Mouse (Mus musculus): ENCODE data around the gene Ptprk. TPM values are rescaled to one million over a fixed set of nuclear protein-coding genes. Genes with fewer than 3 reads are reported as not detected.

Ptprk gene
- polyA plus RNA-seq, 1 experiment from 2014 or later, result 22.1 TPM

GRCm38 (mm10) chr10:28619415-28619814 is 544.8 kb downstream of the Ptprk start:
- no peak overlapping the region for H3K27ac ChIP-seq
- no peaks in the 10 kb centered on the region for H3K36me3 ChIP-seq
- no peaks in the 10 kb centered on the region for H3K9me3 ChIP-seq
- H3K4me3 ChIP-seq, result no peak overlapping the region
- no peak for DNase-seq (ENCODE audit: low spot score)
- WGBS, result 87% methylated on average over 1 of the region's 1 CpGs
- no peaks in the 10 kb centered on the region for H3K27me3 ChIP-seq (ENCODE audit: insufficient read depth, poor library complexity, severe bottlenecking)
- no peaks in the 10 kb centered on the region for H3K4me1 ChIP-seq (replicated peaks)

DNA sequence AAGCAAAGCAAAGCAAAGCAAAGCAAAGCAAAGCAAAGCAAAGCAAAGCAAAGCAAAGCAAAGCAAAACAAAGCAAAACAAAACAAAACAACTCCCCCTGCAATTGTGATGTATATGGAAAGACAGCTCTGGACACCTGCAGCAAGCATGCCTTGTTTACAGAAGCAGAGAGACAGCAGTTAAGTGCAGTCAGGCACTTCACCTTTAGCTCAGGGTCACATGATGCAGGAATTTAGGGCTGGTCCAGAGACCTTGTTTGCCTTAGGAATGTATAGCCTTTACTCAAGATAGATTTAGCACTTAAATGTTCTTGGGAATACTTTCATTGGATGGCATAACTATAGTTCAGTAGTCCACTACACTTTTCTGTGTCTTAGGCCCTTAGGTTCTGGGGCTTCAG is 561.5 kb downstream of the Ptprk start:
- no peaks in the 10 kb centered on the region for H3K36me3 ChIP-seq
- no peaks in the 10 kb centered on the region for H3K27me3 ChIP-seq (ENCODE audit: insufficient read depth, poor library complexity, severe bottlenecking)
- H3K9me3 ChIP-seq, result no peaks in the 10 kb centered on the region
- no peak for DNase-seq (ENCODE audit: low spot score)
- no peaks in the 10 kb centered on the region for H3K4me1 ChIP-seq (replicated peaks)
- no peak overlapping the region for H3K27ac ChIP-seq
- H3K4me3 ChIP-seq, result no peak overlapping the region

DNA sequence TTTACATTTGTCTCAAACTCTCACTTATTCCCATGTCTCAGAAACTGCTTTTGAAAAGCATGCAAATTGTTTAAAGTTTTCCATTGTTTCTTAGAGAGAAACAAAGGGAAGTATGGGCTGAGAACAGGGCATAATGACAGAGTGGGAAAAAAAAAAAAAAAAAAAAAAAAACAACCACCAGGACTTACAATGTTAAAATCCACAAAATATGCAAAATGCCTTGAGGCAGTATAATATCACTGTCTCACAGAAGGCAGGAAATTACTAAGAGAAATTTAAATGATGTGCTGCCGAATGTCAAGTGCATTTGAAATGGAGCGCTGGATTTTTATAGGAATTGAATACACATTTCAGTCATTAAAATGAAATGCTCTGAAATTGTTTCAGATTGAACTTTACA is 567.3 kb downstream of the Ptprk start:
- no peaks in the 10 kb centered on the region for H3K4me1 ChIP-seq (replicated peaks)
- no peak overlapping the region for H3K27ac ChIP-seq
- H3K4me3 ChIP-seq, result no peak overlapping the region
- H3K9me3 ChIP-seq, result no peaks in the 10 kb centered on the region
- H3K27me3 ChIP-seq (ENCODE audit: insufficient read depth, poor library complexity, severe bottlenecking), result no peaks in the 10 kb centered on the region
- 95% methylated on average over 2 of the region's 2 CpGs for whole genome bisulfite sequencing
- no peaks in the 10 kb centered on the region for H3K36me3 ChIP-seq
- DNase-seq (ENCODE audit: low spot score), result no peak

Data from hindbrain, embryonic 10.5 days (tissue).